Mouse (Mus musculus): ENCODE results near the gene Mrpl44.

GRCm38 (mm10) chr1:79756417-79756816, 19.4 kb upstream of the Mrpl44 start:
- TF ChIP-seq TAL1 (IDR thresholded peaks at IDR 0.05; ENCODE audit: low read length) (no peak), GATA1 (IDR thresholded peaks at IDR 0.05; ENCODE audit: low read length) (no peak)

Data from erythroblast, embryonic 14.5 days (primary cell).